Mouse (Mus musculus) brain, embryonic 14.5 days (tissue): ENCODE measurements around the gene Tpm3. TPM values are rescaled to one million over a fixed set of nuclear protein-coding genes. Genes with fewer than 3 reads are reported as not detected.

Experiments used
- DNase-seq: peaks from one replicate; pipeline ENCODE4 v3.0.0-alpha.2; 2011; ENCODE audit warnings: low read depth
- CTCF ChIP-seq: fragments of 200-500 bp; IDR thresholded peaks from 2 replicates; pipeline ENCODE4 v1.5.1; 2012; ENCODE audit warnings: inconsistent platforms, mild to moderate bottlenecking, moderate library complexity, borderline replicate concordance; ENCODE audit not compliant: insufficient read depth, insufficient read length; ENCODE audit errors: extremely low read depth
- POLR2A ChIP-seq: fragments of 200-500 bp; IDR thresholded peaks from 2 replicates; pipeline ENCODE4 v1.6.1; 2012; ENCODE audit warnings: mild to moderate bottlenecking, inconsistent platforms, borderline replicate concordance; ENCODE audit not compliant: poor library complexity, insufficient read depth, insufficient read length, severe bottlenecking; ENCODE audit errors: extremely low read depth
- polyA plus RNA-seq: library from polyadenylated mRNA; depleted of rRNA; stranded (reverse); fragments of >200 nt; gene quantifications from 2 replicates; pipeline ENCODE4 v1.2.3, GENCODE M21; 2012

The Tpm3 gene
- polyA plus RNA-seq, 1 experiment = 222 TPM

GRCm38 (mm10) chr3:90069688-90070087 is 2.8 kb upstream of the Tpm3 start:
- no peak for DNase-seq
- TF ChIP-seq CTCF = no peak
- no peak for TF ChIP-seq POLR2A

- peak; percentile 89 for DNase-seq
- no peak for TF ChIP-seq POLR2A
- peak; percentile 79; the same call in 1 of the 2 replicates for TF ChIP-seq CTCF
Measured at GRCm38 (mm10) chr3:90076921-90077716, 4.7 kb downstream of the Tpm3 start.

- TF ChIP-seq POLR2A (no peak), CTCF (no peak)
- no peak for DNase-seq
Measured at GRCm38 (mm10) chr3:90078224-90078623, 5.8 kb downstream of the Tpm3 start.

GRCm38 (mm10) chr3:90079133-90079762 is 6.8 kb downstream of the Tpm3 start:
- TF ChIP-seq CTCF (no peak), POLR2A (no peak)
- peak; percentile 98 for DNase-seq

GRCm38 (mm10) chr3:90079763-90080497 is 7.5 kb downstream of the Tpm3 start:
- TF ChIP-seq CTCF (no peak), POLR2A (no peak)
- peak; percentile 80 for DNase-seq

- no peak for TF ChIP-seq POLR2A
- no peak for TF ChIP-seq CTCF
- no peak for DNase-seq
Measured at GRCm38 (mm10) chr3:90080498-90080863, 8.0 kb downstream of the Tpm3 start.

- no peak for TF ChIP-seq POLR2A
- DNase-seq = no peak
Measured at GRCm38 (mm10) chr3:90081365-90082240, 9.2 kb downstream of the Tpm3 start.

- TF ChIP-seq POLR2A = no peak
- no peak for TF ChIP-seq CTCF
- DNase-seq = no peak
Measured at GRCm38 (mm10) chr3:90083034-90083433, 10.6 kb downstream of the Tpm3 start.

- peak; percentile 71 for DNase-seq
Measured at GRCm38 (mm10) chr3:90083698-90084324, 11.4 kb downstream of the Tpm3 start.

GRCm38 (mm10) chr3:90084790-90085189 is 12.3 kb downstream of the Tpm3 start:
- no peak for DNase-seq
- TF ChIP-seq CTCF = no peak
- TF ChIP-seq POLR2A = no peak

More at GRCm38 (mm10) chr3:90083698-90084324, 11.4 kb downstream of the Tpm3 start:
- TF ChIP-seq POLR2A (no peak), CTCF (no peak)
